Mouse (Mus musculus) mouse trophoblast stem cell (cell line): ENCODE measurements around the gene Rabac1.

ENCODE experiments used
- in situ Hi-C, 2 experiments: fragments of 300-500 bp; cut with MseI, MboI; formaldehyde crosslinking; loops; 2 replicates in 1 of 2; 3 replicates in 1 of 2; pipeline ENCODE4 v1.15.1; 2025

The Rabac1 gene

GRCm38 (mm10) chr7:24930475-24930874, 42.1 kb downstream of the Rabac1 start:
- in situ Hi-C loops: no loop called here
